Mouse (Mus musculus) frontal cortex, adult (tissue): ENCODE measurements around the gene Rcsd1.
A peak's percentile ranks its signal among the peaks of the same experiment; 100 is the strongest.

Source experiments
- ATAC-seq: cut with Nextera tagmentation; 2 replicates; pipeline ENCODE4 v1.9.2; 2017; ENCODE audit warnings: mild to moderate bottlenecking, moderate library complexity, mixed read lengths; ENCODE audit not compliant: low TSS enrichment

Rcsd1 gene

GRCm38 (mm10) chr1:165662426-165663192, 46.9 kb downstream of the Rcsd1 start:
- no peak for ATAC-seq

- no peak for ATAC-seq
Measured at GRCm38 (mm10) chr1:165661725-165662124, 47.8 kb downstream of the Rcsd1 start.

DNA sequence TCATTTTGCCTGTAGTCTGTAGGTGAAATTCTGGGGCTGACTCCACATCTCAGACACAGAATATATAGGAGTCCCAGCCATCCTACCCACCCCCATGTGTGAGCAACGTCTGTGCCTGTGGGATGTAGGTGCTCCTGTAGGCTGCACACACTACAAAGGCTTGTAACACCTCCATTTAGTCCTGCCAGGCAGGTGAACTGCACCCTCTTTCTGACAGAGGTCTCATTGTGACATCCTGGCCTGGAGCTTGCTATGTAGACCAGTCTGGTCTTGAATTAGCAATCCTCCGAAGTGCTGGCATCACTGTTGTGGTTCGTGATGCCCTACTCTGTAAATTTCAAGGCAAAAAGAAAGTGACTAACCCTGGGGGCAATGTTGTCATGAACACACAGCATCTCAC, 48.4 kb downstream of the Rcsd1 start:
- no peak for ATAC-seq

GRCm38 (mm10) chr1:165660774-165661173, 48.8 kb downstream of the Rcsd1 start:
- ATAC-seq: 0 out of 2 replicates have a peak, but pooled peaks have one; percentile 39

- ATAC-seq: peak; percentile 88
Measured at GRCm38 (mm10) chr1:165658602-165659001, 51.0 kb downstream of the Rcsd1 start.

GRCm38 (mm10) chr1:165655482-165655881, 54.1 kb downstream of the Rcsd1 start:
- ATAC-seq: no peak

DNA sequence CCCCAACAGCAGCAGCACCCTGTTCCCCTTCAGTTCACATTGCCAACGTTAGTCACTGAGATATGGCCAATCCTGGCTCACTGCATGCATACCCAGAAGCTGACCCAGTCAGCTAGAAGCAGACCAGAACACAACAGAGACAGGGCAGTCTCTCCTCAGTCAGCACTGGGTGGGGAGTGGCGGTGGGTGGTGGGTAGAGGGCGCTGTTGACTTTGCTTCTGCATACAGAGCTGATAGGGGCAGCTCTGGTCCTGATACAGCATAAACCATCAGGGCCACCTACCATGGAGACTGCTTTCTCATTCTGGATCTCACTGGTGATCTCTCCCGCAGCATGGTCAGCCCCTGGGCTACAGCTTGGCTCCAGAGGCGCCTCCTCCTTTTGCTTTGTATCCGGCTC, 54.5 kb downstream of the Rcsd1 start:
- ATAC-seq: no peak

DNA sequence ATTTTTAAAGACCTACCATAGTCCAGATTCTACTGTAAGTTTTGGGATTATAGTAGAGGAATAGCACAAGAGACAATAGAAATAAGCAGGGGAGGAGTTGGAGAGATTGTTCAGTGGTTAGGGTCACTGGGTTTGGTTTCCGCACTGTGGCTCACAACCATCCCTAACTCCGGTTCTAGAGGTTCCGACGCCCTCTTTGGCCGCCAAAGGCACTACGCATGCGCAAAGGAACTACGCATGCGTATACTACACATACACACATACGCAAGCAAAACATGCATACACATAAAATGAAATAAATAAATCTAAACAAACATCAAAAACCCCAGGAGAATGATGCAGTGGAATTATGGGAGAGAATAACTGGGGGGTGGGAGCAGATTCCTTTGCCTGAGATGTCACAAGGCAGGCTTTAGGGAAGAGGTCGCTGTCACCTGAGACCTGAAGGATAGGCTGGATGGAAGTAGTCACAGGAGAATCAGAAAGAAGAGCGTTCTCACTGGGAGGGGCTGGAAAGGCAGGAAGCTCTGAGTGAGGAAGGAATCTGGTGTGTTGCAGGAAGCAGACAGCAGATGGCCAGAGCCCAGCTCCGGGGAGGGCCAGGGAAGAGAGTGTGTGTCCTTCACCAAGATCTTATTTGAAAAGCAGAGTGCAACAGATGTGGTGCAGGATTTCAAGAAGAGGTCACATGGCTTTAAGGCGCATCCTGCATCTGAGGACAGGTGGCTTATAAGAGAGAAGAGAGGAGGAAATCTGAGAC, 56.3 kb downstream of the Rcsd1 start:
- ATAC-seq: peak; percentile 52; the same call in 1 of the 2 replicates

GRCm38 (mm10) chr1:165652507-165652906, 57.0 kb downstream of the Rcsd1 start:
- no peak for ATAC-seq

DNA sequence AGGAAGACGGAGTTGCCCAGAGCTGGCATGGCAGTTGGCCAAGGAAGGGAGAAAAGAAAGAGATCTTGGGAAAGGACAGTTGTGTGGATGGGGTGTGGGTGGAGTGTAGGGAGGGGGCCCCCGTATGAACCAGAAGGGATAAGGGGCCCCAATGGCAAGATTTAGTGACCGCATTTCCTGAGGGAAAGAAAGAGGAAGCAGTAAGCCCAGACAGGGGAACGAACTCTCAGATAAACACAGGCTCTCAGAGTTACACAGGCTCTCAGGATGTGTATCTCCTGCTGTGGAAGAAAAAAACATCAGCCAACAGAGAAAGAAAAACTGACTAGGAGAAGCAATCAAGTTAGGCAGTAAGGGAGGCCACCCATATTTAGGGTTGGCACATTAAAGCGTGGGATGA, 58.4 kb downstream of the Rcsd1 start:
- ATAC-seq: no peak

DNA sequence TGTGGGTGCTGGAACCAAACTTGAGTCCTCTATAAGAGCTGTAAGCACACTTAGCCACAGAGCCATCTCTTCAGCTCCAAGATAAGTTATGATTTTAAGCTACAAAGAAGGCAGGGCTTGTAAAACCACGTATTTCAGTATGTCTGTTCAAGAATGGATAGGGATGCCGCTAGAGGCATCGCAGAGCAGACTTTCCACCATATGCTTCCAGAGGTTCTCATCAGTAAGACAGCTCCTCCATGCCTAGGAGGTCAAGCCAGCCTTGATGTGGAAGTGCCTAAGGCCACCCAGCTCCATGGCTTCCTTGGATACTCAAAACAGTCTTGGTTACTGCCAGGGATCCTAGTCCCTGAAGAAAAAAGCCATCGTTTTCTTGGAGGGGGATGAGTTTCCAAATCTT, 64.5 kb downstream of the Rcsd1 start:
- no peak for ATAC-seq

GRCm38 (mm10) chr1:165643735-165644134, 65.8 kb downstream of the Rcsd1 start:
- no peak for ATAC-seq

DNA sequence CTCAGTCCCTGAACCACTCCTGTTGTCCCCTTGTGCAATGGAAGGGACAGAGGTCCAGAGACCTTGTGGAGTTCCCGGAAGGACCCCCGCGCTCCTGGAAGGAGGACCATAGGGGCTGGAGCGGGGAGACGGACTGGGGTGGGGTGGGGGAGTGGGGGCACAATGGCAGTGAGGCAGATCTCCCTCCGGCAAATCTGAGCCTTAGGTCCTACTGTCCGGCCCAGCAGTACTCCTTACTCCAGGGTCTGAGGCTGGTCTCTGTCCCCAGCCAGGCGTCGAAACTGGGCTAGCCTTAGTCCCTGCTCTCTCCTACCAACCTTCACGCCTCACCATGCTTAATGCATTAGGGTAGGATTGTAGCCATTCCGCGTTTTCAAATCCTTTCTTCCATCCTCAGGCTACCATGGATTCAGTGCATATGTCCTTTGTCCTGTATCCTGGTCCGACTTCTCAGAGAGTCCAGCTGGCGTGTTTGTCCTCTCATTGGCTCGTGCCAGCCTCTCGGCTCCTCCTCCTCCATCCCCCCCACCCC, 66.7 kb downstream of the Rcsd1 start:
- ATAC-seq: peak; percentile 60

DNA sequence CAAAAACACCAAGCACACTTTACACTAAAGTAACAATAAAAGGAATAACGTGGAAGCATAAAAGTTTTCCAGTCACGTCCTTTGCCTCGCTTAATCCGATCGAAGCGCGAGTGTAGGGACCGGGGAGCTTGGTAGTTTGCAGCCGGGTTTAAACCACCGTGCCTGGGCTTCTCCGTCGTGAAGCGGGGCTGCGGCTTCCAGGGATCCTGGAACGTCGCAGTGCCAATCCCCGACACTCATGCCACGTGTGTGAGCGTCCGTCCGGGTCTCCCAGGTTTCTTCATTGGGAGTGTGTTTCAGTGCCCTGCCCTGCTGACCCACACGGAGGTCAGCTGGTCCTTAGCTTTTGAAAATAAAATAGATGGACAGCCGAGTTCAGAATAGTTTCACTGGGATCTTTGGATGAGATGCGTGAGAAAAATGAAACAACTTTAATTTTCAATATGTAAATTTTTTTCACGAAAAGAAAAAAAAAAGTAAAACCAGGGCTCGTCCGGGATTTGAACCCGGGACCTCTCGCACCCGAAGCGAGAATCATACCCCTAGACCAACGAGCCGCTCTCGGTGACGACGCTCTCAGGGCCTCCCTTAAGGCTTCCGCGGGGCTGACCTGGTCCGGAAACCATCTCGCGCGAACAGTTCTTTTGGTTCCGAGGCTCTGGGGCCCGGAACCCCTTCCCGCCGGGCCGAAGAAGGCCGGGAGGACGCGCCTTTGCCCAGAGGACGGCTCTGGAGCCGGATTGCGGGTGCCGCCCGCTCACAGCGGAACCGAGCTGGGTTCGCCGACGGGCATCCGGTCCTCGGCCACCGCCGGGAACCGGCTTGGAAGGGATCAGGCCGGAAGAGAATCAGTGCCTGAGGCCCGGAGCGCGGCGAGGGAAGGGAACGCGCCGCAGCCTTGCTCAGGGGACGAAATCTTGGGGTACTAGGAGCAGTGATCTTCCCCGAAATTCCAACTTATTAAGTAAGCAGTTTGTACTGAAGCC, 67.5 kb downstream of the Rcsd1 start:
- ATAC-seq: peak; percentile 87

DNA sequence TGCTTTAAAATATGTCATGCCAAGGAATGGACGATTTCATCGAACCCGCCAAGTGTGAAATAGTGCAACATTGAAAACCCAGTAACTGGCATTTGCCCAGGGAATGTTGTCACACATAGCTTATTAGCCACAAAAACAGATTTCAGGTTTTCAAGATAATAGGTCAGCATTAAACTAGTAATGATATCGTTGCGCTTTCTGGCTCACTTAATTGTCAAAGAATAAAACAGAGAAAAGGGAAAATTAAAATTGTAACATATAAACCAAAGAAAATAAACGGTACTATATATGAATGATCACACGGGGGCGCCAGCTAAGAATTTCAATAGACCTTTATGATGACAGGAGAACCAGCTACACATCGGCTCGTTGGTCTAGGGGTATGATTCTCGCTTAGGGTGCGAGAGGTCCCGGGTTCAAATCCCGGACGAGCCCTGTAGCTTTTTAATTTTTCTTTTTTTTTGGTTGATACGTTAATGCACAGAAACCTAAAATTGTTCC, 68.2 kb downstream of the Rcsd1 start:
- peak; percentile 26 for ATAC-seq

GRCm38 (mm10) chr1:165636289-165636688, 73.3 kb downstream of the Rcsd1 start:
- no peak for ATAC-seq

GRCm38 (mm10) chr1:165635055-165635897, 74.3 kb downstream of the Rcsd1 start:
- ATAC-seq: peak; percentile 2; the same call in 1 of the 2 replicates

GRCm38 (mm10) chr1:165634151-165634884, 75.2 kb downstream of the Rcsd1 start, which contains the start of gene Mpzl1:
Gene Mpzl1, minus strand, starts transcription at chr1:165634538.
- ATAC-seq: peak; percentile 99

- ATAC-seq: no peak
Measured at GRCm38 (mm10) chr1:165633345-165633744, 76.2 kb downstream of the Rcsd1 start.

- ATAC-seq: no peak
Measured at GRCm38 (mm10) chr1:165631136-165631535, 78.4 kb downstream of the Rcsd1 start.
